Mouse (Mus musculus) CD4-positive, CD25-positive, alpha-beta regulatory T cell, adult 2 months (primary cell): Measurements from ENCODE around the gene Faap20.

Source experiments
- DNase-seq: peaks from one replicate; pipeline ENCODE4 v3.0.0-alpha.2; 2012; ENCODE audit warnings: low read depth, low spot score

Faap20 gene

DNA sequence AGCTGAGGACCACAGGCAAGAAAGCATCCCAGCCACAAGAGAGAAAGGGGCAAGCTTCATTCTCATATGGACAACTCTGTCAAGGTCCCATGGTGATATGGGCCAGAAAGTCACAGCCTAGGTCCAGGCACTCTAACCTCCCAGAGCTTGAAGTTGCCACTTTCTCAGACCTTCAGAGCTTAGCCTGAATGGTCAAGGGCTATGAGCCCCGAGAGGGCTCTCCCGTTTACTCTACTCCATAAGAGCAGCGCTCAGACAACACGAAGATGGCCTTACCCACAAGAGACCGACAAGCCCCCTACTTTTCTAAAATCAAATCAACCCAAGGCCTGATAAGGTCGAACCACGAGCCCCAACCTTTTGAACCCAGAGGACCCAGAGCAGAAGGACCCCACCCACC, 28.5 kb upstream of the Faap20 start:
- DNase-seq, result no peak

DNA sequence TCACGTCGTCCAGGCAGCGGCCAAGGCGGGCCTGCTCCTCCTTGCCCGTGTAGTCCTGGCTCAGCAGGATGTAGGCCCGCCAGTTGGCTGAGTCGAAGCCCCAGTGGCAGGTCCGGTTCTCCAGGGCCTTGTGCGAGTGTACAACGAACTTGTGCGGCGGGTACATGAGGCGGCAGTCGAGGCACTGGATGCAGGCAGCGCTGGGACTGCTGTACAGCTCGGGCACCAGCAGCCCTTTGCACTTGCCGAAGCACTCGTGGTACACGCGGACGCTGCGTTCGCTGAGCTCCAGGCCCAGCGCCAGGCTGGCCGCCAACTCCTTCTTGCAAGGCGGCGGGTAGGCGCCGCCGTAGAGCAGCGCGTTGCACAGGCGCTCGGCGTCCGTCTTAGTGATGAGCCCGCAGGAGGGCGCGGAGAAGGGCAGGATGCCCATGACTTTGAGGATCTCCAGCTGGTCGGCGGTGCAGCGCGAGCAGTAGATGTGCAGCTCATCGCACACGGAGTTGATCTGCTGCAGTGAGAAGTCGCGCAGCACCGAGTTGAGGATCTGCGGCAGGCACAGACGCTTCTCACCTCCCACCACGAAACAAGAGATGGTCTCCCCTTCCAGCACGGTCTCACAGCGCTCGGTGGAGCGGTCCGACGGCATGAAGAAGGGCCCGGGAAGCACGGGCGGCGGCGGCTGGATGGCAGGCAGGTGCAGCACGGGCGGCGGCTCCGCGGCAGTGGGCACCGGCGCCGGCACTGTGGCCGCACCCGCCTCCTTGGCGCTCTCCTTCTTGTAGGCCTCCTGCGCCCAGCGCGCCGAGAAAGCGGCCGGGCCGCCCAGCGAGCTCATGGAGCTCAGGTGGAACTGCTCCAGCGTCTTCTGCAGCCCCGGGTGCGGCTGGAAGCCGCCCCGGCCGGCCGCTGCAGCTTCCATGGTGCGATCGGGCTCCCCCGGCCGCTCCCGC, 27.7 kb upstream of the Faap20 start:
- DNase-seq, result peak; percentile 74

GRCm38 (mm10) chr4:155222552-155222840, 27.1 kb upstream of the Faap20 start, which contains the start of gene Ski:
Ski (minus strand) TSS chr4:155222592.
- no peak for DNase-seq

DNA sequence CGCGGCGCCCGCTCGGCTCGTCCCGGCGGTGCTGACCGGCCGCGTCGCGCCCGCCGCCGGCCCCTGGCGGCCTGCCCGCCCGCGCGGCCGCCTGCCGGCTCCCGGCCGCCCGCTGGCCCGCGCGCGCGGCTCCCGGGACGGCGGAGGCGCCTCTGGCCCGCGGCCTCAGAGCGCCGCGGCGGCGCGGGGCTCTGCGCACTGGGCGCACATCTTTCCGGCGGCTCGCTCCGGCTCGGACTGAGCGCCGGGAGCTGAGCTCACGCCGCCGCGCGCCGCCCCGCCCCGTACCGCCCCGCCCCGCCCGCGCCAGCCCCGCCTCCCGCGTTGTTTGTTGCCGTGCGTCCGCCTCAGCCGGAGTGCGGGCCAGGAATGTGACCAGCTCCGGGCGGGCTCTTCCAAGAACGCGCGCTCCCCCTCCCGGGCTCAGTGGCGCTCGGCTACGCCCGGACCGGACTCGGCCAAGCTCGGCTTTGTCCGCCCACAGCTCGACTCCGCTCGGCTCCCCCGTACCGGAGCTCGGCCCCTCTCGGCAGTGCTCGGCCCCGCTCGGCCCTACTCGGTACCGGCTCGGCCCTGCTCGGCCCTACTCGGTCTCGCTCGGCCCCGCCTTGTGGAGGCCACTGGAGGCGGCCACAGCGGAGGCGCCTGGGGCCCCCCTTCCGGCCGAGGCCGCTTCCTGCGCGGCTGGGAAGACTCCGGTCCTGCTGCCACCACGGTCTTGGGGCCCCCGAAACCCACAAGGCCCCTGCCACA, 26.6 kb upstream of the Faap20 start:
- DNase-seq, result peak; percentile 99

DNA sequence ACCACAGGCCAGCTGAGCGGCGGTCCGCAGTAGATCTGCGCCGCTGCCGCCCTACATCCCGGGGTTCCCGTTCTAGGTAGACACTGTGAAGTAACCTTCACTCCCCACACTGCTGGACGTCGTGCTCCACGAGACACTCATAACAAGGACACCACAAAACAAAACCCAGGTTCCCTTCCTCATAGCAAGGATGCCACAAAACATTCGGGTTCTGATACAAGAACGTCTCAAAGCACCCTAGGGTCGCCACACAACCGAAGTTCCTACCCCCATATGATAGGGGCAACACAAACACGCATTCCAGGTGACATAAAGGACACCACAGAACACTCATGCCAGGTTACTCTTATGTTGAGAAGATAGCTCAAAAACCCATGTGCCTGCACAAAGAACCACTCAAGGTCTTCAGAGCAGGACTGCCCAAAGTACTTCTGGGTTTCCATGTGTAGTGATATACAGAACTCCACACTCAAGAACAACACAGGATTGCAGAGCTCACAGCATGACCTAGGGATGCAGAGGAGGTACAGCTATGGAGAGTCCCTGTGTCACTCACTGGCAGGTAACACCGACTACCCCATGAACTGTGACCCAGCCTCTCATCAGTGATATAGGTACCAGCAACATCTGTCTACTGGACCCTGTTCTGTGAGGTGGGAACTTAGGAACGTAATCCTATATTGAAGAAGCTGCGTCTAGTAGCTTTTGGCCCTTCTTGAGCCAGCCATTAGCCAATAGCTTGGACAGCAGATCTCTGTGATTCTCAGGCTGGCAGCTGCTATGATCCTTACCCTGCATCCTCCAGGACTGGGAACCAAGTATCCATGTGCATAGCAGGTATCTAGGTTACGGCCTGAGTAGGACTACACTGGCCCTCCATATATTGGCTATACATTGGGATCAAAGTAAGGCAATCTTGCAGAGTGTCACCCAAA, 25.7 kb upstream of the Faap20 start:
- no peak for DNase-seq

- DNase-seq, result no peak
These were observed 23.7 kb upstream of the Faap20 start for GRCm38 (mm10) chr4:155225918-155226317.

- DNase-seq, result no peak
These were observed 21.6 kb upstream of the Faap20 start for GRCm38 (mm10) chr4:155227986-155228385.

DNA sequence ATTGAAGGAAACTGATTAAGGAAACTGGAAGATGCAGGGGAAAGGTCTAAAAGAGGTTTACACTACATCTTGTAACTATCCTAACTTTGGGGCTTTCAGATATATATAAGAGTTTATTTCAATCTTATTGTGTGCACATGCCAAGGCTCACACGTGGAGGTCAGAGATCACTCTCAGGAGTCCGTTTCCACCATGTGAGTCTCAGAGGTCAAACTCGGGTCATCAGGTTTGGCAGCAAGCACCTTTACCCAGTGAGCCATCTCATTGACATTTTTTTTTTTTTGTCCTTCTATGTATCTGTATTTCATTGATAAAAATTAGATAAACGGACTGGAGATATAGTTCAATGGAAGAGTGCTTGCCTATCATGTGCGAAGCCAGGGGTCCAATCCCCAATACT, 21.1 kb upstream of the Faap20 start:
- DNase-seq, result no peak

DNA sequence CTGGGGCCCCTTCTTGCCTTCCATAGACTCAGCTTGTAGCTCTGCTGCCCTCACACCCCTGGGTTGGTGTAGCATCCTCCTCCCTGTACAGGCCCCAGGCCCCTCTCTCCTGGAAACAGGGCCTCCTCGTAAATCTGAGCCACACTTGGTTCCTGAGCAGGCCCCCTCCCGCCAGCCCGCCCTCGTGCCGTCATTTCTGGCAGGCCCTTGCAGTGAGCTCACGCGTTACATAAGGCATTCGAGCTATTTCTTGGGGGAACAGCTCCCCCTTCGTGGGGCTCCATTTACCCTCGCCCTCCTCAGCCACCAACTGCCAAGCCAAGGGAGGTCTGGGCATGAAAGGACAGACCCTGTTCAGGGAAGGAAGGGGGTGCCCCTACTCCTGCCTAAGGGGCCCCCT, 15.7 kb upstream of the Faap20 start:
- peak; percentile 35 for DNase-seq

- DNase-seq, result no peak
These were observed 15.0 kb upstream of the Faap20 start for GRCm38 (mm10) chr4:155234371-155235310.

DNA sequence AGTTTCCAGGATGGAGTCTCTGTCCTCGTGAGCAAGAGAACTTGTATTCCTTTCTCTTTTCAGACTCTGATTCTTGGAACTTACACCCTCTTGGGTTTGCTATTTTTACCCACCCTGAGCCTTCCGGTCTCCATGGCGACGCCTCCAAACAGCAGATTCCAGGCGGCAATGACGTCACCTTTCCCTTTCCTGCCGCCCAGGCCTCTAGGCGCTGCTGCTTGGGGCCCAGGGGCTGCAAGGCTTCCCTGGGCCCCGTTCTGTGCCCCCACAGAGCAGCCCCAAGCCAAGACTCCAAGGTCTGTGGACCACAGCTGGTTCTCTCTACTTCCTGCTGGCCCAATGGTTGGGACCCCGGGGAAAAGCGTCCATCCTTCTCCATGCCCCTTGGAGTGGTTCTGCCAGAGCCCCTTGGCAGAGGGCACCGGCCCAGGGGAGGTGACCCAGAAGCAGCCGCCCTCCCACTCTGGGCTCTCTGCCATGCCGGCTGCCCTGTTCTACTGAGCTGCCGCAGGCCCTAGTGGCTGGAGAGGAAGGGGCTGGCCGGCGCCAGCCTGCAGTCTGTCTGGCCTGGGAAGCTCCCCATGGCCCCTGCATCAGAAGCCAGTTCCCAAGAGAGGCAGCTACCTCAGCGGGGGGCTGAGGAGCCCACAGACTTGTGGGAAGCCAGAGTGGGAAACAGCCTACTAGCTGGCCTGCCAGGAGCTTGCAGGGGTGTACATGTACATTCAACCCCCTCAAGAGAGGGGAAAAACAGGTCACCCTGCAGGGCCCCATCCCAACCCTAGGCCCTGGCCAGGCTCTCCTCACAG, 14.1 kb upstream of the Faap20 start:
- peak; percentile 84 for DNase-seq

GRCm38 (mm10) chr4:155236737-155237385, 12.7 kb upstream of the Faap20 start:
- DNase-seq, result no peak

- no peak for DNase-seq
These were observed 11.3 kb upstream of the Faap20 start for GRCm38 (mm10) chr4:155238276-155238675.

DNA sequence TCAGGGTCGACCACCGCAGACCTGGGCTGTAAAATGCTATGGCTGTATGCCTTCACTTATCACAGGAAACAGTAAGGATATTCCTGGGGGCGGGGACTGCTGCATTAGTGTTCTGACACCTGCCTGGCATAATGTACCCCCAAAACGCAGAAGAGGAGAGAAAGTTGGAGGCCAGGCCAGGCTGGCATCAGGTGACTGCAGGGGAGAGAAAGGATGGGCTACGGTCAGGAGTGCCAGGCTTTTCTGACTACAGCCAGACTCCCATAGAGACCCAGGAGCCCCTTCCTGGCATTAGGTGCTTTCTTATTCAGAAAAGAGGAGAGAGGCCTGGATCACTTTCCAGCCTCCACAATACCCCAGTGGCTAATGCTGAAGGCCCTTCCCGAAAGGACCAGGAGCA, 10.1 kb upstream of the Faap20 start:
- DNase-seq, result no peak

- no peak for DNase-seq
These were observed 7.8 kb upstream of the Faap20 start for GRCm38 (mm10) chr4:155241789-155242188.

DNA sequence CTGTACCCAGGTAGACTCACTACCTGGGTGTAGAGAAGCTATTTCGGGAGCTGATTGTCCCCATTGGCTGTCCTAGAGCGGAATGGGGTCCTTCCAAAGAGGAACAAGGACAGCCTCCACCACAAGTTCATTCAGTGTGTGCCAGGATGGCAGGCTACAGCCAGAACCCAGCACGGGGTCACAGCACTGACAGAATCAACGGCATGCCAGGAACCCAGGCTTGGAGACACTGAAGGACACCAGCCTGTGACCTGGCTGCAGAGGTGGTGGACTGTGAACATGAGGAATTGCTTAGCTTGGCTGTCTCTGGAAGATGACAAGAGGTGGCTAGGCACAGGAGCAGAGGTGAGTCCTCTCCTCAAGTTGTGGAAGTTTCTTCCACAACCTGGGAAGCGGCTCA, 7.3 kb upstream of the Faap20 start:
- no peak for DNase-seq

DNA sequence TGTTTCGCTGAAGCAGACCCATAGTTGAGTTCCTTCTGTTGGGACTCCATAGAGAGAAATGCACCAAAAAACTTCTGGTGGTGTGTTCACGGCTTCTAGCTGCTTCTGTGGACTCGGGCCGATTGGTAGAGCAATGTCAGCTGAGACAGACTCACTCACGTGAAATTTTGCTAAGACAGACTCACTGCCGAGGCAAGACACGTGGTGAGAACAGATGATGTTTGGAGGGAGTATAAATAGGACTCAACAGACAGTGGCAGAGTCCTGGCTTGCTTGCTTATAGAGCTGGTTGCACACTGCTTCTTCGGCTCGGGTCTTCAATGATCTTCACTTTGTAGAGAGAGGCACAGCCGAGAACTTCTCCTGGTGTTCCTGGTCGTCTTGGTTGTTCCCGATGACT, 6.4 kb upstream of the Faap20 start:
- DNase-seq, result no peak

GRCm38 (mm10) chr4:155245770-155246492, 3.7 kb upstream of the Faap20 start:
- DNase-seq, result no peak

- DNase-seq, result no peak
These were observed 2.9 kb upstream of the Faap20 start for GRCm38 (mm10) chr4:155246691-155247105.
